Mouse (Mus musculus): ENCODE results near the gene Sp1.

Sp1 gene

GRCm38 (mm10) chr15:102405489-102406195, at the start of gene Sp1:
Sp1 (plus strand) TSS chr15:102406143.
- peak; percentile 100 for DNase-seq

- no peak for DNase-seq
Measured at GRCm38 (mm10) chr15:102356501-102357325, 49.2 kb upstream of the Sp1 start.

GRCm38 (mm10) chr15:102358126-102358525, 47.8 kb upstream of the Sp1 start:
- DNase-seq: no peak

GRCm38 (mm10) chr15:102358834-102359233, 47.1 kb upstream of the Sp1 start:
- no peak for DNase-seq

GRCm38 (mm10) chr15:102362648-102363047, 43.3 kb upstream of the Sp1 start:
- DNase-seq: no peak

- no peak for DNase-seq
Measured at GRCm38 (mm10) chr15:102364678-102365077, 41.3 kb upstream of the Sp1 start.

GRCm38 (mm10) chr15:102366238-102366637, 39.7 kb upstream of the Sp1 start:
- no peak for DNase-seq

- DNase-seq: no peak
Measured at GRCm38 (mm10) chr15:102366733-102367344, 39.1 kb upstream of the Sp1 start, which contains the start of gene Sp7. Sp7 (minus strand) TSS chr15:102367182.

- no peak for DNase-seq
Measured at GRCm38 (mm10) chr15:102369972-102370371, 36.0 kb upstream of the Sp1 start.

GRCm38 (mm10) chr15:102370727-102371126, 35.2 kb upstream of the Sp1 start:
- no peak for DNase-seq

- peak; percentile 17 for DNase-seq
Measured at GRCm38 (mm10) chr15:102376453-102377162, 29.3 kb upstream of the Sp1 start.

- peak; percentile 42 for DNase-seq
Measured at GRCm38 (mm10) chr15:102377163-102377543, 28.8 kb upstream of the Sp1 start.

- peak; percentile 19 for DNase-seq
Measured at GRCm38 (mm10) chr15:102377810-102378262, 28.1 kb upstream of the Sp1 start.

GRCm38 (mm10) chr15:102381575-102381974, 24.4 kb upstream of the Sp1 start:
- peak; percentile 68 for DNase-seq

- DNase-seq: no peak
Measured at GRCm38 (mm10) chr15:102383671-102384070, 22.3 kb upstream of the Sp1 start.

- DNase-seq: no peak
Measured at GRCm38 (mm10) chr15:102386640-102387039, 19.3 kb upstream of the Sp1 start.

GRCm38 (mm10) chr15:102388942-102389341, 17.0 kb upstream of the Sp1 start:
- DNase-seq: no peak

GRCm38 (mm10) chr15:102392520-102392919, 13.4 kb upstream of the Sp1 start:
- no peak for DNase-seq

GRCm38 (mm10) chr15:102393584-102394014, 12.3 kb upstream of the Sp1 start:
- DNase-seq: no peak

GRCm38 (mm10) chr15:102395061-102395460, 10.9 kb upstream of the Sp1 start:
- no peak for DNase-seq

- no peak for DNase-seq
Measured at GRCm38 (mm10) chr15:102398629-102399028, 7.3 kb upstream of the Sp1 start.
